Mouse (Mus musculus): ENCODE data around the gene Nrip1.

Gene Nrip1

DNA sequence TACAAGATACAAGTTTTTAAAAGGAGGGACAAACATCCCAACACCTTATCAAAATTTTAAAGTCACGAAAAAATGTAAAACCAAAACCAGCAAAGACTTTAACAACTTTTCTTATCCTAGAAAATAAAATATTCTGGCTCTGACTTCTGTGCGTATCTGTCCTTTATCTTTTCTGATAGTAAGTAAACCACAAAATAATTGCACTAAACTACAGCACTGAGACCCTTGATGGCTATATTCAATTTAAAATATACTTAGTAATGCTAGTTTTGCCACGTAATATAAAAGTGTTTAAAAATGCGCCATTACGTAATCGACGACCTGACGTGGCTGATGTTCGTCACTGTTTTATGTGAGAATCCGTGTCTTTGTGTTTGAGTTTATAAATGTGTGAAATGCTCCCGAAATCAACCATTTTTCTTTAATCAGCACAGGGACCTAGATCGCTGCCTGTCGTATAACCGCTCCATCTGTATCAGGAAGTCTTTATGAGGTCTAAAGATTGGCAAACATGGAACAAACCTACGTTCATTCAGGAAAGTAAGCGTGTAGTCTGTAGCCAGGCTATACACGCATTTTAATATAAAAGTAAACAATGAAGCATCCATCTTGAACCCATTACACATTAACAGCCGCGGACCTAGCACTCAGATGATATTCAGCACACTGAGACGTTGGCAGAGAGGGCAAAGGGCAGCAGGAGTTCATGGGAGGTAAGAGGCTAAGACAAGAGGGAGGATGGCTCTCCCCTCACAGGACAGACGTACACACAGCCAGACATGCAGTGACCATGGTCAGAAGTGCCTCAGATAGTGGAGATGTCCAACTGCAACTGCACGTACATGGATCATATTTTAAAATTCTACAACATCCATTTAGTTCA lies 56.4 kb downstream of the Nrip1 start:
- DNase-seq (ENCODE audit: extremely low spot score, low read depth, low spot score) = no peak

- no peak for DNase-seq (ENCODE audit: extremely low spot score, low read depth, low spot score)
Observed at GRCm38 (mm10) chr16:76315642-76316041, 58.0 kb downstream of the Nrip1 start.

GRCm38 (mm10) chr16:76314013-76314950 lies 59.3 kb downstream of the Nrip1 start:
- no peak for DNase-seq (ENCODE audit: extremely low spot score, low read depth, low spot score)

DNA sequence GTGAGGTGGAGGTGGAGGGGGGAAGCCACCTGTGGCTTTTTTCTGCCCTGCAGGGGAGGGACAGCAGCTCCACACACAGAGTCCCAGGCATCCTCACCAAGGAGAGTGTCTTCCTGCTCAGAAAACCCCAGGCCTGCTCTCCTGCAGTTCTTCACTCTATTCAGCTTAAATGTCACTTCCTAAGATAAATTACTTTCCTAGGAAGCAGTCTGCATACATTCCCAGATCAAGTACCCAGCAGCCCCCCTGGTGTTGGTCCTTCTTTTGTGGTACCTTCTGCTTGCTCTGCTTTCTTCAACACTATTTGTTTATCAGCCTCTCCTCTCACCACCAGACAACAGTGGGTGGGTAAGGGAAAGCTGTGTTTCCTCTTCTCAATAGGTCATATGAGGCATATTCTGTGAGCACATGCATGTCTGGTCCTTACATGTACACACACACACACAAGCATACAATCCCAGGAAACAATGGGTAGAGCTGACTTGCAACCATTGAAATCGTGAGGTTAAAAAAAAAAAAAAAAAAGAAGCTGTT lies 60.7 kb downstream of the Nrip1 start:
- no peak for DNase-seq (ENCODE audit: extremely low spot score, low read depth, low spot score)

GRCm38 (mm10) chr16:76310791-76311190 lies 62.8 kb downstream of the Nrip1 start:
- no peak for DNase-seq (ENCODE audit: extremely low spot score, low read depth, low spot score)

DNA sequence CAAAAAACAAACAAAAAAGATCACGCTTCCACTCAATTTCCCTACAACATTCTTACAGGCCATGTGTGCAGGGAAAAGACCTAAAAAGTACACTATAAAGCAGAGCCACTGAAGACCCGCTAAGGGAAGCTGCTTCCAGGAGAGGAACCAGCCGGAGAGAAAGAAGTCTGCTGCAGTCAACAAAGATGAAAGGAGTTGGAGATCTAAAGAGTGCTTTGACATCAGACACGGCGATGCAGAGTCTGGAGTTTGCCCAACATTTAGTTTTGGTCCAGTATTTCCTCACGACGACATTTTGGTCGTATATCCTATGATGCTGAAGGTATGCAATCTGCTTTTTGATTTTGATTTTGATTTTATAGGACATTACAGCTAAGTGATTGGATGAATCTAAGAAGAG lies 63.3 kb downstream of the Nrip1 start:
- no peak for DNase-seq (ENCODE audit: extremely low spot score, low read depth, low spot score)

- no peak for DNase-seq (ENCODE audit: extremely low spot score, low read depth, low spot score)
Observed at GRCm38 (mm10) chr16:76309280-76309679, 64.3 kb downstream of the Nrip1 start.

DNA sequence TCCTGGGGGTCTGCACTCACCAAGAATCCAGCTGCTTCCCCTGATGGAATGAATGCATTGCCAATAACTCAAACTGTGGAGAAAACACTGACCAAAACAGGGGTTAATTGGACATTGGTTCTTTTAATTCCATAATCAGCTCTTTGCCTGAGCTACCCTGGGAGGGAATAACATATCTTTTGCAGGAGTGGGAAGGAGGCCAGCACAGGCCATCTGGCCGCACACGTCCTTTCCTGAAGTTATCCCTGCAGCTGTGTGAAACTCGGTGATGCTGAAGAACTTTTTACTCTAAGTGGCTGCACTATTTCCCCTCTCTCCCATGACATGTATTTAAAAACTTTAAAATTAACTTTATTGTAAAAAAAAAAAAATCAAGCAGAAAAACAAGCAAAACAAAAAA lies 66.6 kb downstream of the Nrip1 start:
- DNase-seq (ENCODE audit: extremely low spot score, low read depth, low spot score) = no peak

DNA sequence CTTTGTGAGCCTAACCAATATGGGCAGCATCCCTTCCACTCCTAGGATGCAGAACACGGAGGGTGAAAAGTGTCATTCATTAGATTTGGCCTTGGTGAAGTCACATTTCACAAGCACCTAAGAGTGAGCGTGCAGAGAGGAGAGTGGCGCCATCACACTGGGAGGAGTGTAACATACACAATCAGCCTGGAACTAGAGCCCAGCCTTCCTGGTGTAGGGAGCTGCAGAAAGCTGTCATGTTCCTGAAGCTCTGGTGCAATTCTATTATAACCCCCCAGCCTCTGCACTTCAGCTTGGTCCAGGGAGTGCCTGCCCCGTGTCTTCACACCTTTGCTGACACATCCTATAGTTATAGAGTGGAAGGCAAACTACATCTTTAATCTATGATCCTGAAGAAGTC lies 67.2 kb downstream of the Nrip1 start:
- DNase-seq (ENCODE audit: extremely low spot score, low read depth, low spot score) = no peak

- no peak for DNase-seq (ENCODE audit: extremely low spot score, low read depth, low spot score)
Observed at GRCm38 (mm10) chr16:76303436-76303835, 70.2 kb downstream of the Nrip1 start.

GRCm38 (mm10) chr16:76301728-76302050 lies 71.9 kb downstream of the Nrip1 start:
- no peak for DNase-seq (ENCODE audit: extremely low spot score, low read depth, low spot score)

DNA sequence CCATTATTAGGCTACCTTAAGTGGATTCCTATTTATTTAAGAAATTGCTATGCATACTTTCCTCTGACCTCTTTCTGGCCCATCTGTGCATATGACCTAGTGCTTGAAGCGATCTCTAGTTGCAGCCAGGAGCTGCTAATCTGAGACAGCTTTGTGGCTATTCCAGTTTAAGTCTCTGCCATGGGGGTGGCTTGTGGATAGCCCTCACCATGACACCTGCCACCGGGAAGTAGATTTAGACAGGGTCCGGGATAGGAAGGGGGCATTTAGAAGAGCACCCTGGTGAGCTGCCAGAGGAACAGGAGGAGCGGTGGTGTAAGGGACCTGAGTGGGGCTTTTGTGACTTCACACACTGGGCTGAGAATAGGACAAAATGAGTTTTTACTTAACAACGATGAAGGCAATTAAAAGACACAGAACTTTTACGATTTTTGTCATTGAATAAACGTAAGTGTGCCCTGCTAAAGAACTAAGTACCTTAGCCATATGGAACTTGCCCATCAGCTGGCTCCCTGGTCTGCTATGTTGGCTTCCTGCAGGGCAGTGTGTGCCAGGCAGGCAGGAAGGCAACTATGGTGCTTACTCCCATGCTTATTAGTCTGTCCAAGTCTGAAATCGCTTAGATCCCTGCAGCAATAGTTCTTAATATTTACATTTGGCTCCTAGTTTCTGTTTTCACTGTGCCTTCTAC lies 72.4 kb downstream of the Nrip1 start:
- DNase-seq (ENCODE audit: extremely low spot score, low read depth, low spot score) = no peak

DNA sequence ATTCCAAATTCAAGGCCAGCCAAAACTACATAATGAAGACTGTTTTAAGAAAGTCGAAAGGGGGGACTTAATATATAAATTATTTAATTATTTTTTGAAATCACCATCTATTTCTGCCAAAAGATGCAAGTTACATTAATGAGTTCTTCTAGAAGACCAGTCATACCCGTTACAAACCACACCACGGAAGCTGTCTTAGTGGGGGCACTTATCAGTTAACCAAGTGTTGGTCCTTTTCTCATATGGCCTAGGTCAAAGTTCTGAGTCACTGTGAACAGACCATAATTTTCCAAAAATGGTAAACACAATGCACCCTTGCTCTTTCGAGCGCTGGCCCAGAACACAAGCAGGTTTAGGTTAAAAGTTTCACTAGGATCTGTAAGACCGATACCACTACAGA lies 73.2 kb downstream of the Nrip1 start:
- no peak for DNase-seq (ENCODE audit: extremely low spot score, low read depth, low spot score)

DNA sequence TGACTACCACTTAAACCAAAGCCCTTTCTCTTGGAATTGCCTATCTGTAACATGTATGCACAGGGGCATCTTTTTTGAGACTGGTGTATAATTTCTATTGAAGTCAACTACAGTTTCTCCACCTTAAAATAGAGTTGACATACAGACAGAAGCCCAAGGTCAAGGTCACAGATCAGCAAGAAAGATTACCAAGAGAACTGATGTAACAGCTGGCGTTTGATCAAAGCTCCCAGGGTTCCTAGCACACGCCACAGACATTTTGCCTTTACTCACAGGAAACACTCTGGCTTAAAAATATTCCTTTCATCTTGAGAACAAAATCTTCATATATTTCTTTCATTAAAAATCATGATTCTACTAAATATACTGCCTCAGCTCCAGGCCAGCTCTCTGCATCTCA lies 74.1 kb downstream of the Nrip1 start:
- no peak for DNase-seq (ENCODE audit: extremely low spot score, low read depth, low spot score)

DNA sequence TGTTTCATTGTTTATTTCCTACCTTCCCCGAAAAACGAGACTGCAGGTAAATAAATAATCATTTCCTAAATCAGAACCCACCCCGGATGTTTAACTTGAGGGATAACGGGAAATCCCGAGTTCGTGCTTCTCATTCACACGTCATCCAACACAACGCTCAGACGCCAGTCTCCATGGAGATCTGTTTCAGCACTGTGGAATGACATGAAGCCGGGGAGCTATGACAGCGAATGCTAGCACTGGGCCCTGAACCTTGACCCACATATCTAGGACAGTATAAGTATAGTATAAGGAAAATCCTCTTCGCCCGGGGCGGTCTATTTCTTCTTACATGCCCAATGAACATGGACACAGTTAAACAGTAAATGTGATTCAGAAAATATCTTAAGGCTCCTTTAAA lies 78.3 kb downstream of the Nrip1 start:
- no peak for DNase-seq (ENCODE audit: extremely low spot score, low read depth, low spot score)

DNA sequence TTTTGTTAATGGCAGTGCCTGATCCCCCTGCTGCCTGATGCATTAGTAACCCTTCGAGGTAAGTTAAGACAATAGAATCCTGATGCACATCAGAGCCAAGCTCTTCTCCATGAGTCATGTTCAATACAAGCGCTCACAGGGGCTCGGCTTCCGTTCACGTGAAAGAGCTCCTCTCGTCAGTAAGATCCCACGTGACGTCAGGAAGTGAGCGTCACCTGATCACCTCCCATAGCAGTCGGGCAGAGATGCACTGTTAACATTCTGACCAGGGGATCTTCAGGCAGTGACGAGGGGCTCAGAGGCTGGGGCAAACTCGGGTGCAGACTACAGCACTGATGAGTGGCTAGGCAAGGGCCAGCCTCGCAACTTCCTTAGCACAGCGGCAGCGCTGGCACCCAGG lies 79.1 kb downstream of the Nrip1 start:
- DNase-seq (ENCODE audit: extremely low spot score, low read depth, low spot score) = no peak

GRCm38 (mm10) chr16:76293765-76294463 lies 79.7 kb downstream of the Nrip1 start:
- DNase-seq (ENCODE audit: extremely low spot score, low read depth, low spot score) = no peak

DNA sequence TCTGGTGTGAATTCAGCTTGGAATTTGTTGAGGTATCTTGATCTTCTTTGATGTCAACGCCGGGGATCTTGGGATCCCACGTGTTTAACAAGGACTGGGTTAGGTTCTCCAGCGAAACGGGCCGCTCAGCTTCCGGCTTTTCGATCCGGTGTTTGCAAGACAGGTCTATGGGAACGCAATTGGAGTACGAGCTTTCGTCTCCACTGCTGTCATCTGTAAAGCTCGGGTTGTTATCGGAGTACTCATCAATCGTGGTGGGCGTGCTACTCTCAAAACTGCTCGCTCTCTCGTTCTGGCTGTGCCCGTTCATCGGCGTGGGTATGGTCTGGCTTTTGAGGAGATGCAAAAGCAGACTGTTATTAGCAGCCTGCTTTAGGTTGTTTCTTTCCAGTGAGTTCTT lies 80.5 kb downstream of the Nrip1 start:
- DNase-seq (ENCODE audit: extremely low spot score, low read depth, low spot score) = no peak

- no peak for DNase-seq (ENCODE audit: extremely low spot score, low read depth, low spot score)
Observed at GRCm38 (mm10) chr16:76292656-76293055, 81.0 kb downstream of the Nrip1 start.

DNA sequence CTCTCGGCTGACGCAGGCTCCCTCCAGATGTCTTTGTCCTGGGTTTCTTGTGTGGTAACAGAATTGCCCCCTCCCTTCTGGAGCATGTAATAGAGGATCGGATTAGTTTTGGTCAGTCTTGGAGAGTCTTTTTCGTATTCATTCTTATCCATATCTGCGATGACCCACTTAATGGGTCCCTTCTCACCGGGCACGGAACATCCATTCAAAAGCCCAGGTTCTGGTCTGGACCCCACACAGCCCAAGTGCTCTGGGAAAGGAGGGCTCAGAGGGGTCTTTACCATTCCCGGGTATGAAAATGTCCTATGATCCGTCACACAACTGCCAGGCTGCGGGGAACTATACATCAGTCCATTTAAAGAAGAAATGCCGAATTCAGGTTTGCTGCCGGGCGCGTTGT lies 82.3 kb downstream of the Nrip1 start:
- DNase-seq (ENCODE audit: extremely low spot score, low read depth, low spot score) = no peak

- DNase-seq (ENCODE audit: extremely low spot score, low read depth, low spot score) = no peak
Observed at GRCm38 (mm10) chr16:76289495-76289894, 84.1 kb downstream of the Nrip1 start.
